Mouse (Mus musculus): ENCODE measurements around the gene Esam.

DNA sequence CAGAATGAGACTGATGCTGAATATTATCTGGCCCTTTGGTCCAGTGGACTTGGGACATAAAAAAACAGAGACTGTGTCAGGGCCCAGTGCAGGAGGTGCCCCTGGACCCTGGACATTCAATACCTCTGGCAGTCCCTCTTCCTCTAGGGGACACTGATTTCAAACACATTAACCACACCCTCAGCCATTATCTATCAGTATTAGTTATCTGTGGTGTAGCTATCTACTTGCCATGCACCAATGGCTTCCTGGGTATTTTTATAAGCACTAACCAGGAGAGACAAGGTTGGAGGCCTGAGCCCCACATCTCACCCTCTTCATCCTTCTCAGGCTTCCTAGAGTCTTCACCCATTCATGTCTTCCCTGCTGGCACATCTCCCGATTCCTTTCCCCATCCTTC, 22.6 kb downstream of the Esam start:
- TF ChIP-seq CTCF (IDR thresholded peaks at IDR 0.05; ENCODE audit: low read depth, low read length) (no peak), GATA1 (IDR thresholded peaks at IDR 0.05; ENCODE audit: borderline replicate concordance, low read length) (no peak), TAL1 (conservative IDR thresholded peaks at IDR 0.05; ENCODE audit: low read depth, low read length) (no peak)
